Mouse (Mus musculus): ENCODE measurements around the gene H2-Eb2. TPM values are rescaled to one million over a fixed set of nuclear protein-coding genes. Genes with fewer than 3 reads are reported as not detected.

H2-Eb2 gene
- polyA plus RNA-seq (2015; fragmentation: Nextera tagmentation; extraction: Ambion mirVana): not detected in 2 replicates

DNA sequence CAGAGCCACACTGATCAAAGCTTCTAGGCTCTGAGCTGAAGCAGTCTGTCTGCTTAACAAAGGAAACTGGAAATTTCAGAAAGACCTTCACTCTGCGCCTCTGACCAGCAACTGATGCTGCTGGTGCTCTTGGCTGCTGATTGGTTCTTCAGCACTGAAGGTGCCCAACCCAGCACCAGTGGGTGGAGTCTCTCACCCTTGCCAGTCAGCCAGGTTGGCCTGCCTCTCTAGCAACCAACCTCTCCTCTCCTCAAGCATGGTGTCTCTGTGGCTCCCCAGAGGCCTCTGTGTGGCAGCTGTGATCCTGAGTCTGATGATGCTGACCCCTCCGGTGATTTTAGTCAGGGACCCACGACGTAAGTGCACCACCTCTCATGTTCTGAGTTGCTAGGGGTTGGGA lies at the start of gene H2-Eb2:
TSS of gene H2-Eb2 (plus strand) at position 230 of the 400 bp plus-strand sequence.
- H3K36me3 ChIP-seq: no peaks in the 10 kb centered on the region
- no peak within 1 kb of the TSS for H3K27ac ChIP-seq
- 44% methylated on average over 4 of the region's 4 CpGs for WGBS
- H3K4me2 ChIP-seq: no peak within 1 kb of the TSS
- H3K4me1 ChIP-seq: no peaks in the 10 kb centered on the region
- ATAC-seq (ENCODE audit: insufficient read depth, low FRiP score, low read depth): no peak
- no peak within 1 kb of the TSS for H3K4me3 ChIP-seq (replicated peaks)
- H3K9ac ChIP-seq: no peak within 1 kb of the TSS
- H3K27me3 ChIP-seq (replicated peaks): no peaks in the 10 kb centered on the region; the same call in 1 of the 2 replicates
- no peaks in the 10 kb centered on the region for H3K9me3 ChIP-seq

DNA sequence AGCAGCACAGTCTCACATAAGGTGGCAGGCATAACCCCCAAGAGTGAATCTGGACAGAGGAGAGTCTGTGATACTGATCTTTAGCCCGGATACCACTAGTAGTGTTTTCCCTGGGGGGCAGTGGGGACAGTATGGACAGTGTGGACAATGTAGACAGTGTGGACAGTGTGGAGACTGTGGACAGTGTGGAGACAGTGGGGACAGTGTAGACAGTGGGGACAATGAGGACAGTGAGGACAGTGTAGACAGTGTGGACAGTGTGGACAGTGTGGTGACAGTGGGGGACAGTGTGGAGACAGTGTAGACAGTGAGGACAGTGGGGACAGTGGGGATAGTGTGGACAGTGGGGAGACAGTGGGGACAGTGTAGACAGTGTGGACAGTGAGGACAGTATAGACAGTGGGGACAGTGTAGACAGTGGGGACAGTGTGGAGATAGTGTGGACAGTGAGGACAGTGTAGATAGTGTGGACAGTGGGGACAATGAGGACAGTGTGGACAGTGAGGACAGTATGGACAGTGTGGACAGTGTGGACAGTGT lies 44.9 kb upstream of the H2-Eb2 start:
- H3K9ac ChIP-seq: no peak overlapping the region
- no peaks in the 10 kb centered on the region for H3K36me3 ChIP-seq
- no peak overlapping the region for H3K4me3 ChIP-seq (replicated peaks)
- H3K27ac ChIP-seq: no peak overlapping the region
- 80% methylated on average over 1 of the region's 1 CpGs for WGBS
- H3K4me1 ChIP-seq: no peaks in the 10 kb centered on the region
- H3K27me3 ChIP-seq (replicated peaks): no peaks in the 10 kb centered on the region
- no peak overlapping the region for H3K4me2 ChIP-seq
- ATAC-seq (ENCODE audit: insufficient read depth, low FRiP score, low read depth): no peak; the same call in 1 of the 2 replicates
- H3K9me3 ChIP-seq: no peaks in the 10 kb centered on the region

DNA sequence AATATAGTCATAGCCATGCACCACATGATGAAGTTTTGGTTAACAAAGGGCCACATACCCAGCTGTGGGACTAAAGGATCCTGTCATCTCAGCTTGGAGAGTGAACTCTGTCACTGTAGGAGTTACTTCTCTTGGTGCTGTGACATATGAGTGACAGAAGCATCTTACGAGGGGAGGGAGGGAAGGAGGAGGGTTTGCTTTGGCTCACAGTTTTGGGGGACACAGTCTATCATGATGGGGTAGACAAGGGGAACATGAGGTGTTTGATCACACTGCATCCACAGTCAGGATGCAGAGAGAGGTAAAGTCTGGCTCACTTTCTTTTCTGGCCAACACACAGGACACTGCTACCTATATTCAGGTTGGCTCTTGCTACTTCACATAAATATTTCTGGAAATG lies 43.6 kb upstream of the H2-Eb2 start:
- no peak overlapping the region for H3K4me3 ChIP-seq (replicated peaks)
- no peaks in the 10 kb centered on the region for H3K4me1 ChIP-seq
- H3K27me3 ChIP-seq (replicated peaks): no peaks in the 10 kb centered on the region
- no peak overlapping the region for H3K4me2 ChIP-seq
- no peak overlapping the region for H3K27ac ChIP-seq
- WGBS: 68% methylated on average over 1 of the region's 1 CpGs
- no peak overlapping the region for H3K9ac ChIP-seq
- H3K36me3 ChIP-seq: no peaks in the 10 kb centered on the region
- ATAC-seq (ENCODE audit: insufficient read depth, low FRiP score, low read depth): no peak
- H3K9me3 ChIP-seq: no peaks in the 10 kb centered on the region

DNA sequence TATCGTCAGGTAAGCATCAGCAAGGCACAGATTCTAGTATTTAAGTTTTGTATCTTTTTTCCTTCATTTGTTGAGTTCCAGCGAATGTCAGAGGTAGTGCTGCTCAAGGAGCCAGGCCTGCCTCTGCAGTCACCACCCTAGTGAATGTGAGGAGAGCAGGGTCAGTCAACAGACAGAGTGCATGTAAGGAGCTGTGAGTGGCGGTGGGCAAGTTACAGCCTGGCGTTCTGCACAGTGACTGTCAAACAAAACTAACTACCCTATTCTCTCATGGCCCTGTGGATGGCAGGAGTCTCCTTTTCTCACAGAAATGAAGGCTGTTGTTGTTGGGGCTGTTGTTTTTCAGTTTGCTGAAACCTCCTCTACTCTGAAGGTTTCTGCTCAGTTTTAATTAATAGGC lies 40.1 kb upstream of the H2-Eb2 start:
- Histone ChIP-seq H3K36me3 (no peaks in the 10 kb centered on the region), H3K9ac (no peak overlapping the region), H3K4me3 (replicated peaks) (no peak overlapping the region), H3K27me3 (replicated peaks) (no peaks in the 10 kb centered on the region), H3K27ac (no peak overlapping the region), H3K4me1 (no peaks in the 10 kb centered on the region), H3K4me2 (no peak overlapping the region), H3K9me3 (no peaks in the 10 kb centered on the region)
- WGBS: 66% methylated on average over 4 of the region's 4 CpGs
- no peak for ATAC-seq (ENCODE audit: insufficient read depth, low FRiP score, low read depth)

DNA sequence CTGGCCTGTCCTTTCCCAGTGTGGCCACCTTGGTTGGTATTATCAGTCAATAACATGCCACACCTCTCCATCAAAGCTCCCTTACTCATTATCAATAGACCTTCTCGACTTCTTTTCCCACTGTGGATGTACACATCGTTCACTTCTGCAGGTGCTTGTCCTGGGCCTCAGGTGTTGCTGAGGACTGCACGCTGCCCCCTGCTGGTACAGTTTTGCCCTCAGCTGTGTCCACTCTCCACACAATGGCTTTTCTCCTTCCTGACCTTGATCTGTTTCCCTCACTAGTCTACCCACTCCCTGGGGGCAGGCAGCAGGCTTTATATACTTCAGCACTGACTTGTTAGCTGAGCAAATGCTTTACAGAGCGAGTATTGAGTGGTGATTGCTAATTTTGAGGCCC lies 39.6 kb upstream of the H2-Eb2 start:
- no peak overlapping the region for H3K4me3 ChIP-seq (replicated peaks)
- H3K4me2 ChIP-seq: no peak overlapping the region
- no peaks in the 10 kb centered on the region for H3K36me3 ChIP-seq
- H3K27ac ChIP-seq: no peak overlapping the region
- no peak overlapping the region for H3K9ac ChIP-seq
- no peaks in the 10 kb centered on the region for H3K27me3 ChIP-seq (replicated peaks)
- 36% methylated on average over 4 of the region's 4 CpGs for WGBS
- no peak for ATAC-seq (ENCODE audit: insufficient read depth, low FRiP score, low read depth)
- H3K4me1 ChIP-seq: no peaks in the 10 kb centered on the region
- H3K9me3 ChIP-seq: no peaks in the 10 kb centered on the region

DNA sequence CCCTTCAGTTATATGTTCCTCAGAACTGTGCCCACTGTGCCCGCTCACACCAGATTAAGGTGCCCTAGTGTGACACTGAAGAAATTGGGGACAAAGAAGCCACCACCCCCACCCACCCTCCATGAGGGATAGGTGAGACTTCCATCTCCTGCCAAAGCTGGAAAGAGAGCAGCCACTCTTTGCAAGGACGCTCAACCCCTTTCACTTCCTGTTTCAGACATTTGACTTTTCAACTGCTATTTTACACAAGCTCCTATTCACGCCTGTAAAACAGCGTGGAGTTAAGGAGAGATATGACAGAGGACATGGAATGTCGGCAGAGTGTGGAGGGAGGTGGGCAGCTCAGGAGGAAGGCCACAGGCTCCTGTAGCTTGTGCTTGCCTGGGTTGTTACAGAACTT lies 39.0 kb upstream of the H2-Eb2 start:
- Histone ChIP-seq H3K36me3 (no peaks in the 10 kb centered on the region), H3K27ac (no peak overlapping the region), H3K9ac (no peak overlapping the region), H3K4me3 (replicated peaks) (no peak overlapping the region), H3K9me3 (no peaks in the 10 kb centered on the region), H3K4me2 (no peak overlapping the region), H3K27me3 (replicated peaks) (no peaks in the 10 kb centered on the region), H3K4me1 (no peaks in the 10 kb centered on the region)
- no peak for ATAC-seq (ENCODE audit: insufficient read depth, low FRiP score, low read depth)
- 76% methylated on average over 5 of the region's 5 CpGs for WGBS

DNA sequence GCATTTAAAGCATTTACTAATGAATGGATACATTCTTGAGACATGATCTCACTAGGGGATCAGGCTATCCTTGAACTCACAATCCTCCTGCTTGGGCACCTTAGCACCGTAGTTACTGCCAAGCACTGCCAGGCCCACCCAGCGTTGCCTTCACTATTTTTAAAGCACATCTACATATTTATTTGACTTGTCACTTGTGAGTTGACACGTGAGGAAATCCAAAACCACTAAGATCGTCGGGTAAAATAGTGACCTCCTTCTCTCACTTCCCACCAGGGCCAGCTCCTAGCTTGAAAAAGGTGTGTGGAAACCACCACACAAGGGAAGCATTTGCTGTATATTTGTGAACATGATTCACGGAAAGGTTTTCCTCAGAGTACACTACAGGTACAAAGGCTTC lies 38.5 kb upstream of the H2-Eb2 start:
- Histone ChIP-seq H3K9me3 (no peaks in the 10 kb centered on the region), H3K36me3 (no peaks in the 10 kb centered on the region), H3K9ac (no peak overlapping the region), H3K4me1 (no peaks in the 10 kb centered on the region), H3K27ac (no peak overlapping the region), H3K27me3 (replicated peaks) (no peaks in the 10 kb centered on the region), H3K4me3 (replicated peaks) (no peak overlapping the region), H3K4me2 (no peak overlapping the region)
- no peak for ATAC-seq (ENCODE audit: insufficient read depth, low FRiP score, low read depth)
- WGBS: 57% methylated on average over 6 of the region's 6 CpGs

DNA sequence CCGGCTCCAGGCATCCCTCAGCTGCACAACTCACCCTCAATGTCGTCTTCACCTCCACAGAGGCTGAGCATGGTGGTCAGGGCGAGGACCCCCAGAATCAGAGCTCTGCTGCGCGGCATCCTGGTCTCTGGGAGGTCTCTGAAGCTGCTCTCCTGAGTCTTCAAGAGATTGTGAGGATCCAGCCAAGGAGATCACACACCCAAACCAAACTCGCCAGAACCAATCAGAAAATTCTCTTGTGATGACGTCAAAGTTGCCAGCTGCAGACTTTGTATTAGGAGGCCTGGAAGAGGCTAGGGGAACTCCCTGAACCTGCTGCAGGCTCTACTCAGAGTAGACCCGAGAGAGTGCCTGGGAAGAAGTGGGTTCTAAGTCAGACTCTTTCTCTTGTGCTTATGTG lies 37.8 kb upstream of the H2-Eb2 start, which contains the start of gene H2-Aa:
TSS of gene H2-Aa (minus strand) at position 176 of the 400 bp plus-strand sequence.
- WGBS: 16% methylated on average over 8 of the region's 8 CpGs
- peak; percentile 66; the same call in 1 of the 2 replicates for ATAC-seq (ENCODE audit: insufficient read depth, low FRiP score, low read depth)
- Histone ChIP-seq H3K27ac (no peak within 1 kb of the TSS), H3K4me1 (no peaks in the 10 kb centered on the region), H3K27me3 (replicated peaks) (no peaks in the 10 kb centered on the region), H3K4me2 (no peak within 1 kb of the TSS), H3K4me3 (replicated peaks) (no peak within 1 kb of the TSS), H3K9me3 (no peaks in the 10 kb centered on the region), H3K36me3 (no peaks in the 10 kb centered on the region), H3K9ac (no peak within 1 kb of the TSS)

DNA sequence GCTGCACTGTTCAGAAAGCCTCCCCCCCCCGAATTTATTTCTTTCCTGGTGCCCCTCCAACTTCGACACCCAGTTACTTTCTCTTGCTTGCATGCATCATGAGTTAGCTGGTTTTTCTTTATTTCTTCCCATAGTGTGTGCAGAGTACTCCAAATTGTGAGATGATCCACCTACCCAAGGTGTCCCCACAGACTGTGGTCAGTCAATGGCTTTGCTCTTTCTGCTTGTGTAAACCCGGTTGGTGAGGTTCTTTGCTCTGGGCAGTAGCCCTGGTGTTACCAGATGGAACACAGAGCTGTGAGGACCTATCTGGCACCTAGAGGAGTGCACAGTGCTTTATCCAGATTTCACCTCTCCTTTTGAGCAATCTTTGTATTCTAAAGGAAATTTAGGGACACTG lies 37.3 kb upstream of the H2-Eb2 start:
- Histone ChIP-seq H3K9ac (no peak overlapping the region), H3K4me3 (replicated peaks) (no peak overlapping the region), H3K9me3 (no peaks in the 10 kb centered on the region), H3K4me2 (no peak overlapping the region), H3K27ac (no peak overlapping the region), H3K36me3 (no peaks in the 10 kb centered on the region), H3K4me1 (no peaks in the 10 kb centered on the region), H3K27me3 (replicated peaks) (no peaks in the 10 kb centered on the region)
- no peak for ATAC-seq (ENCODE audit: insufficient read depth, low FRiP score, low read depth)
- WGBS: 70% methylated on average over 3 of the region's 3 CpGs

DNA sequence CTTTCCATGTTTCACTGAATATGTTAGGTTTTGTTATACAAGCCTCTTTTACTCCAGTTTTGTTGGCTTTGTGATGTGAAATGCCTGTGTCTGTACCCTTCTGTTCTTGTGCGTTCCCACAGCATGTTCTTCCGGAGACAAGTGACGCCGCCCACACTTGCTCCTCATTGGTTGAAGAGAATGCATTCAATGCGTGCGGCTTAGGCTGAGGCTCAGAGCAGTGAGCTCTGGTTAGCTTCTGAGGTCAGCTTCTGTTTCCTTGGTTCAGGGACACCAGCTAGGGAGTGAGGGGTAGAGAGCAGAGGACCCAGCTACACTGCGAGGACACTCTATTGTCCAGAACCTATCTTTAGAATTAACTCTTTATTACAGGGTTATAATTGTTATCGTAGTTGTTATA lies 33.9 kb upstream of the H2-Eb2 start:
- no peak overlapping the region for H3K9ac ChIP-seq
- 15% methylated on average over 8 of the region's 8 CpGs for WGBS
- no peaks in the 10 kb centered on the region for H3K36me3 ChIP-seq
- no peak overlapping the region for H3K4me2 ChIP-seq
- ATAC-seq (ENCODE audit: insufficient read depth, low FRiP score, low read depth): peak; percentile 72; the same call in 1 of the 2 replicates
- H3K4me1 ChIP-seq: 0 out of 2 replicates have a peak, but pooled peaks cover 2% of the 10 kb centered on the region
- H3K9me3 ChIP-seq: no peaks in the 10 kb centered on the region
- no peak overlapping the region for H3K4me3 ChIP-seq (replicated peaks)
- no peaks in the 10 kb centered on the region for H3K27me3 ChIP-seq (replicated peaks)
- H3K27ac ChIP-seq: no peak overlapping the region

DNA sequence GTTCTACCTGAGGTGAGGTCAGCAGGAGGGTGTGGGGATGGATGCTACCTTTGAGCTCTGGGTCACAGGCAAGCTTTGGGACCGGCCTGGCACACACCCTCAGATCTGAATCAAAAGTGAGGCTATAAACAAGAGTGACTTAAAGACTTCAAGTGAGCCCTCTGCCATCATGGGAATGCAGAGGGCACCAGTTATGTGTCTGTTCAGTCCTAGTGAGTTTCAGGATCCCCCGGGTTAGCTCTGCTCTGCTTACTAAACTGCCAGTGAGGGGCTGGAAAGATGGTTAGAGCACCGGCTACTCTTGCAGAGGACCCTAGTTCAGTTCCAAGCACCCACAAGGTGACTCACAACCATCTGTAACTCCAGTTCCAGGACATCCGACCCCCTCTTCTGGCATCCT lies 32.9 kb upstream of the H2-Eb2 start:
- Histone ChIP-seq H3K27me3 (replicated peaks) (no peaks in the 10 kb centered on the region), H3K9ac (no peak overlapping the region), H3K27ac (no peak overlapping the region), H3K9me3 (no peaks in the 10 kb centered on the region), H3K36me3 (no peaks in the 10 kb centered on the region), H3K4me1 (0 out of 2 replicates have a peak, but pooled peaks cover 2% of the 10 kb centered on the region), H3K4me2 (no peak overlapping the region), H3K4me3 (replicated peaks) (no peak overlapping the region)
- 87% methylated on average over 4 of the region's 4 CpGs for WGBS
- ATAC-seq (ENCODE audit: insufficient read depth, low FRiP score, low read depth): no peak

DNA sequence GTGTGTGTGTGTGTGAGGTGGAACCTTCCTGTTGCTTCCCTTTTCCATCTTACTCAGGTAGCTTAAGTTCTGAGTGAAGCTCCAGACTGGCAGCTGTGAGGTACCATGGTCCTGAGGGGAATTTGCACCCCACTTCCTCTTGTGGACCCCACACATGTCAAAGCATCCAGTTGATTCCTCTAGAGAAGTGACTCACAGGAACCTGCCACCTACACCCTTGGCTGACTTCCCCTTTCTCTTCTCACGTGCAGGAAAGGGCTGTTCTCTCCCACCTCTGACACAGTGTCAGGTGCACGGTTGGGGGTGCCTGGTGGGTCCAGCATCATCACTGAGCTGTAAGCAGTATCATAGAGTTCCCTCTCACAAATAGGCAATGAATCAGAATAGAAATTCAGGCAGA lies 31.9 kb upstream of the H2-Eb2 start:
- Histone ChIP-seq H3K9ac (no peak overlapping the region), H3K36me3 (no peaks in the 10 kb centered on the region), H3K27me3 (replicated peaks) (no peaks in the 10 kb centered on the region; the same call in 1 of the 2 replicates), H3K27ac (no peak overlapping the region), H3K9me3 (no peaks in the 10 kb centered on the region), H3K4me2 (no peak overlapping the region), H3K4me1 (0 out of 2 replicates have a peak, but pooled peaks cover 2% of the 10 kb centered on the region), H3K4me3 (replicated peaks) (no peak overlapping the region)
- ATAC-seq (ENCODE audit: insufficient read depth, low FRiP score, low read depth): no peak
- 48% methylated on average over 2 of the region's 2 CpGs for WGBS

DNA sequence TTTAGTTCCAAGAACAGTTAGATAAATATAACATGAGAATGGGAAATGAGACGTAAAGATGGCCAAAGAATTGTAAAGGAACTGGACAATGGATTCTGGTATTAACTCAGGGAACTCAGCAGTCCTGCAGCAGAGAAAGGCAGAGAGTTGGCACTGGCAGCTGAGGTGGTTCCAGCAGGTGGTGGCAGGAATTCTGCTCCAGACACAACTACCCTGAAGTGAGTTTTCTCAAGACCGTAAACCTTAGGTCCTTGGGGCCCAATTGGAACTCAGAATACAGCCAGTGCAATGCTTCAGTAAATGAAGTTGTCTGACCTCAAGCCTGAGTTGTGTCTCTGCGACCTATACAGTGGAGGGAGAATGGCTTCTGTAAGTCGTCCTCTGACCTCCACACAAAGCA lies 31.2 kb upstream of the H2-Eb2 start:
- no peak for ATAC-seq (ENCODE audit: insufficient read depth, low FRiP score, low read depth)
- no peaks in the 10 kb centered on the region for H3K9me3 ChIP-seq
- no peak overlapping the region for H3K4me2 ChIP-seq
- H3K36me3 ChIP-seq: no peaks in the 10 kb centered on the region
- WGBS: 74% methylated on average over 4 of the region's 4 CpGs
- H3K27ac ChIP-seq: no peak overlapping the region
- no peak overlapping the region for H3K9ac ChIP-seq
- no peaks in the 10 kb centered on the region; the same call in 1 of the 2 replicates for H3K27me3 ChIP-seq (replicated peaks)
- 0 out of 2 replicates have a peak, but pooled peaks cover 2% of the 10 kb centered on the region for H3K4me1 ChIP-seq
- H3K4me3 ChIP-seq (replicated peaks): no peak overlapping the region
